ENCODE assay signal across 8 mouse cellular contexts in genomic region chr7:123017627-123018026, GRCm38 (mm10). TPM values are rescaled to one million over a fixed set of nuclear protein-coding genes. Genes with fewer than 3 reads are reported as not detected.
DNase-seq lines count a peak whose midpoint lies in the region; ATAC-seq and TF ChIP-seq lines count a peak whose summit lies in the region.

No protein-coding gene starts in this region.

- no peak overlapping the region for H3K9ac ChIP-seq in liver, adult 2 months (ENCODE audit: low read depth, low read length)
- no peak overlapping the region for H3K9ac ChIP-seq in liver, embryonic 12.5 days
- no peak overlapping the region for H3K9ac ChIP-seq in liver, embryonic 14.5 days (replicated peaks)

- 27% methylated on average over 3 of the region's 3 CpGs for WGBS in liver, adult 2 months
- 23% methylated on average over 3 of the region's 3 CpGs for WGBS in liver, embryonic 12.5 days (ENCODE audit: insufficient replicate concordance)
- 23% methylated on average over 3 of the region's 3 CpGs for WGBS in liver, embryonic 14.5 days (ENCODE audit: insufficient replicate concordance)

- no peaks in the 10 kb centered on the region for H3K27me3 ChIP-seq in liver, adult 2 months (ENCODE audit: control insufficient read depth, insufficient read depth, low read length)
- H3K27me3 ChIP-seq in liver, embryonic 12.5 days (replicated peaks) = no peaks in the 10 kb centered on the region
- no peaks in the 10 kb centered on the region for H3K27me3 ChIP-seq in liver, embryonic 14.5 days (ENCODE audit: control insufficient read depth, insufficient read depth, low read length)

- no peaks in the 10 kb centered on the region for H3K36me3 ChIP-seq in liver, adult 2 months (ENCODE audit: control insufficient read depth, insufficient read depth, low read length)
- H3K36me3 ChIP-seq in liver, embryonic 12.5 days = no peaks in the 10 kb centered on the region
- H3K36me3 ChIP-seq in liver, embryonic 14.5 days (replicated peaks; ENCODE audit: control insufficient read depth, insufficient read depth, low read depth) = no peaks in the 10 kb centered on the region

- peak; percentile 25 for DNase-seq in embryo, embryonic 10 days (ENCODE audit: low spot score)
- no peak for DNase-seq in embryo, embryonic 9.5 days (ENCODE audit: extremely low spot score)
- DNase-seq in liver, adult 2 months (ENCODE audit: extremely low read depth, low read depth, low spot score) = no peak
- DNase-seq in adipocyte (ENCODE audit: low spot score) = peak; percentile 26
- no peak for DNase-seq in liver, embryonic 14.5 days (ENCODE audit: low read depth in 3 of 3, low spot score in 3 of 3)
- DNase-seq in urinary bladder, postnatal 4 days (ENCODE audit: low spot score in 2 of 2) = no peak
- DNase-seq in urinary bladder, adult 18-20 months (ENCODE audit: low spot score in 2 of 2) = no peak

- no peaks in the 10 kb centered on the region for H3K9me3 ChIP-seq in liver, embryonic 12.5 days (replicated peaks)
- H3K9me3 ChIP-seq in liver, embryonic 14.5 days (ENCODE audit: control insufficient read depth, low read length) = no peaks in the 10 kb centered on the region

- H3K27ac ChIP-seq in liver, adult 2 months (replicated peaks; ENCODE audit: insufficient read depth, low read depth, low read length) = no peak overlapping the region
- H3K27ac ChIP-seq in liver, embryonic 12.5 days = no peak overlapping the region
- no peak overlapping the region for H3K27ac ChIP-seq in liver, embryonic 14.5 days

- H3K4me2 ChIP-seq in liver, embryonic 12.5 days = no peak overlapping the region
- H3K4me2 ChIP-seq in liver, embryonic 14.5 days (ENCODE audit: low read depth) = no peak overlapping the region

- no peak for ATAC-seq in liver, embryonic 12.5 days
- no peak for ATAC-seq in liver, embryonic 14.5 days (ENCODE audit: insufficient read depth)

- no peak for TF ChIP-seq POLR2A in liver, adult 2 months (IDR thresholded peaks at IDR 0.05; ENCODE audit: extremely low read depth, insufficient read depth, low read length)

- no peaks in the 10 kb centered on the region for H3K79me2 ChIP-seq in liver, adult 2 months (ENCODE audit: control insufficient read depth, insufficient read depth, low read length)

- peak; percentile 56 for TF ChIP-seq CTCF in liver, adult 2 months (IDR thresholded peaks at IDR 0.05; ENCODE audit: low read depth, low read length)
- TF ChIP-seq CTCF in liver, embryonic 14.5 days (IDR thresholded peaks at IDR 0.05; ENCODE audit: low read depth) = peak; percentile 75

- no peak for TF ChIP-seq EP300 in liver, embryonic 14.5 days (IDR thresholded peaks at IDR 0.05; ENCODE audit: low read depth)

- no peaks in the 10 kb centered on the region for H3K4me1 ChIP-seq in liver, adult 2 months (ENCODE audit: control insufficient read depth, insufficient read depth, low read length)
- H3K4me1 ChIP-seq in liver, embryonic 12.5 days = no peaks in the 10 kb centered on the region
- no peaks in the 10 kb centered on the region for H3K4me1 ChIP-seq in liver, embryonic 14.5 days (replicated peaks; ENCODE audit: control insufficient read depth in 2 of 2, insufficient read depth in 2 of 2, low read length in 1 of 2)

- no peak overlapping the region for H3K4me3 ChIP-seq in liver, adult 2 months (ENCODE audit: insufficient read depth, low read depth, low read length)
- H3K4me3 ChIP-seq in liver, embryonic 12.5 days = no peak overlapping the region
- no peak overlapping the region for H3K4me3 ChIP-seq in liver, embryonic 14.5 days (ENCODE audit: insufficient read depth in 1 of 2, low read depth in 2 of 2, low read length in 2 of 2)

RNA-seq across cellular contexts. Expression of gene Rbbp6, which starts 52.1 kb away (rescaled TPM):
- 18.6 and 21.6 TPM in 2 replicates for total RNA-seq in liver, adult 2 months (2014; rRNA removed)
- polyA plus RNA-seq in liver, adult 2 months (2012; rRNA removed) = 4.2 and 6.1 TPM in 2 replicates
- 15.8 and 17.6 TPM in 2 replicates for polyA plus RNA-seq in liver, embryonic 12.5 days (2016; fragmentation: Nextera tagmentation; extraction: Ambion mirVana)
- 8.1 and 14.6 TPM in 2 replicates for polyA plus RNA-seq in liver, embryonic 14.5 days (2012; rRNA removed)
- 9.5 and 9.8 TPM in 2 replicates for polyA plus RNA-seq in liver, embryonic 14.5 days (2014; fragmentation: Nextera tagmentation; extraction: Ambion mirVana)

Comparison
In these comparisons a context has a peak if more than half of its experiments do, and no peak if none do; other contexts are left out.
1. DNase-seq: peak in embryo, embryonic 10 days (single experiment) and adipocyte (single experiment); none in embryo, embryonic 9.5 days (single experiment), liver, adult 2 months (single experiment), liver, embryonic 14.5 days (0 of 3), urinary bladder, postnatal 4 days (0 of 2) and urinary bladder, adult 18-20 months (0 of 2).